Mouse (Mus musculus): Measurements from ENCODE around the gene Tmed8.
A peak's percentile ranks its signal among the peaks of the same experiment; 100 is the strongest.
"Not testable (repeated sequence)": the region's sequence is repeated elsewhere in the genome, so short reads cannot be mapped to it uniquely, and the experiment has no call there.

The Tmed8 gene

GRCm38 (mm10) chr12:87160310-87160709, 39.9 kb downstream of the Tmed8 start:
- no peak for DNase-seq (ENCODE audit: low spot score in 2 of 2)

GRCm38 (mm10) chr12:87158099-87158498, 42.2 kb downstream of the Tmed8 start:
- DNase-seq (ENCODE audit: low spot score in 2 of 2) = no peak

- DNase-seq (ENCODE audit: low spot score in 2 of 2) = no peak
These were observed 42.9 kb downstream of the Tmed8 start for GRCm38 (mm10) chr12:87157361-87157760.

GRCm38 (mm10) chr12:87154448-87154847, 45.8 kb downstream of the Tmed8 start:
- DNase-seq (ENCODE audit: low spot score in 2 of 2) = not testable (repeated sequence)

GRCm38 (mm10) chr12:87149471-87149870, 50.8 kb downstream of the Tmed8 start:
- DNase-seq (ENCODE audit: low spot score in 2 of 2) = no peak

- no peak for DNase-seq (ENCODE audit: low spot score in 2 of 2)
These were observed 52.1 kb downstream of the Tmed8 start for GRCm38 (mm10) chr12:87148136-87148535.

GRCm38 (mm10) chr12:87147395-87148089, 52.7 kb downstream of the Tmed8 start, which contains the start of gene Pomt2:
TSS of gene Pomt2 (minus strand) at chr12:87147968.
- DNase-seq (ENCODE audit: low spot score in 2 of 2) = peak; percentile 76 to 82

- DNase-seq (ENCODE audit: low spot score in 2 of 2) = peak; percentile 83 to 87
These were observed 53.3 kb downstream of the Tmed8 start, which contains the start of gene Gstz1 for GRCm38 (mm10) chr12:87146966-87147365. TSS of gene Gstz1 (plus strand) at chr12:87147165.

GRCm38 (mm10) chr12:87142156-87142555, 58.1 kb downstream of the Tmed8 start:
- no peak for DNase-seq (ENCODE audit: low spot score in 2 of 2)

GRCm38 (mm10) chr12:87138768-87139167, 61.5 kb downstream of the Tmed8 start:
- DNase-seq (ENCODE audit: low spot score in 2 of 2) = no peak

GRCm38 (mm10) chr12:87138342-87138701, 61.9 kb downstream of the Tmed8 start:
- no peak for DNase-seq (ENCODE audit: low spot score in 2 of 2)

- no peak for DNase-seq (ENCODE audit: low spot score in 2 of 2)
These were observed 62.6 kb downstream of the Tmed8 start for GRCm38 (mm10) chr12:87137439-87138341.

- no peak for DNase-seq (ENCODE audit: low spot score in 2 of 2)
These were observed 67.5 kb downstream of the Tmed8 start for GRCm38 (mm10) chr12:87132784-87133183.

- DNase-seq (ENCODE audit: low spot score in 2 of 2) = no peak
These were observed 68.0 kb downstream of the Tmed8 start for GRCm38 (mm10) chr12:87132210-87132609.

GRCm38 (mm10) chr12:87131619-87132018, 68.6 kb downstream of the Tmed8 start:
- peak in 1 of 2 experiments; percentile 25 for DNase-seq (ENCODE audit: low spot score in 2 of 2)

GRCm38 (mm10) chr12:87131181-87131580, 69.1 kb downstream of the Tmed8 start:
- no peak for DNase-seq (ENCODE audit: low spot score in 2 of 2)

- no peak for DNase-seq (ENCODE audit: low spot score in 2 of 2)
These were observed 70.0 kb downstream of the Tmed8 start for GRCm38 (mm10) chr12:87130224-87130623.

GRCm38 (mm10) chr12:87127256-87127655, 73.0 kb downstream of the Tmed8 start:
- DNase-seq (ENCODE audit: low spot score in 2 of 2) = no peak

GRCm38 (mm10) chr12:87121918-87122589, 78.2 kb downstream of the Tmed8 start:
- no peak for DNase-seq (ENCODE audit: low spot score in 2 of 2)

Data from spleen, postnatal 14 days (tissue).